Mouse (Mus musculus): ENCODE data around the gene Txndc9. TPM values are rescaled to one million over a fixed set of nuclear protein-coding genes. Genes with fewer than 3 reads are reported as not detected.
"Not testable (repeated sequence)": the region's sequence is repeated elsewhere in the genome, so short reads cannot be mapped to it uniquely, and the experiment has no call there.

The Txndc9 gene
- total and polyA plus RNA-seq, 3 experiments: 65.5 to 102 (median 74.6) TPM

- Histone ChIP-seq H3K27me3 (ENCODE audit: control insufficient read depth in 1 of 2, insufficient read depth in 2 of 2, low read length in 2 of 2) (peaks cover 0 to 1% of the 10 kb centered on the region in 2 experiments; a peak in 1 of 4 replicates), H3K4me3 (ENCODE audit: control insufficient read depth in 1 of 2, insufficient read depth in 1 of 2, low read depth in 2 of 2, low read length in 2 of 2) (no peak overlapping the region), H3K9ac (ENCODE audit: control insufficient read depth, low read depth, low read length, poor library complexity, severe bottlenecking) (no peak overlapping the region), H3K27ac (ENCODE audit: control insufficient read depth, low read depth, low read length) (no peak overlapping the region), H3K79me2 (ENCODE audit: control insufficient read depth, insufficient read depth, low read length, poor library complexity) (no peaks in the 10 kb centered on the region), H3K36me3 (ENCODE audit: control insufficient read depth in 1 of 2, insufficient read depth in 2 of 2, low read length in 2 of 2) (no peaks in the 10 kb centered on the region), H3K9me3 (replicated peaks; ENCODE audit: insufficient read depth, low read length) (no peaks in the 10 kb centered on the region), H3K4me1 (ENCODE audit: control insufficient read depth in 1 of 2, insufficient read depth in 2 of 2, low read length in 2 of 2) (no peaks in the 10 kb centered on the region)
- no peak for DNase-seq (ENCODE audit: low read depth, low spot score)
- no peak for TF ChIP-seq ELF1 (IDR thresholded peaks at IDR 0.05; ENCODE audit: low read depth, low read length)
- no peak for TF ChIP-seq USF1 (IDR thresholded peaks at IDR 0.05; ENCODE audit: low read depth, low read length)
- no peak for TF ChIP-seq MXI1 (IDR thresholded peaks at IDR 0.05; ENCODE audit: low read depth, low read length)
- TF ChIP-seq CHD2 (IDR thresholded peaks at IDR 0.05; ENCODE audit: low read length): no peak
- TF ChIP-seq TBP (IDR thresholded peaks at IDR 0.05; ENCODE audit: low read depth, low read length): no peak
- no peak for TF ChIP-seq JUND (IDR thresholded peaks at IDR 0.05; ENCODE audit: low read depth, low read length)
- TF ChIP-seq CTCF (IDR thresholded peaks at IDR 0.05 in 2 of 3, conservative IDR thresholded peaks at IDR 0.05 in 1 of 3; ENCODE audit: control insufficient read depth in 1 of 3, insufficient read depth in 1 of 3, low read depth in 2 of 3, low read length in 3 of 3, poor library complexity in 1 of 3, severe bottlenecking in 1 of 3): no peak
- no peak for TF ChIP-seq GABPA (IDR thresholded peaks at IDR 0.05; ENCODE audit: low read depth, low read length)
- no peak for TF ChIP-seq POLR2A (IDR thresholded peaks at IDR 0.05; ENCODE audit: control insufficient read depth in 1 of 2, insufficient read depth in 1 of 2, low read depth in 1 of 2, low read length in 2 of 2, poor library complexity in 1 of 2)
- no peak for TF ChIP-seq UBTF (IDR thresholded peaks at IDR 0.05; ENCODE audit: borderline replicate concordance, insufficient read depth, low read depth, low read length)
- TF ChIP-seq ZC3H11A (IDR thresholded peaks at IDR 0.05; ENCODE audit: low read depth, low read length): no peak
- no peak for TF ChIP-seq MYC (IDR thresholded peaks at IDR 0.05; ENCODE audit: low read depth, low read length)
- no peak for TF ChIP-seq MAFK (IDR thresholded peaks at IDR 0.05; ENCODE audit: borderline replicate concordance, low read depth, low read length)
- TF ChIP-seq ETS1 (IDR thresholded peaks at IDR 0.05; ENCODE audit: low read depth, low read length): no peak
- TF ChIP-seq GATA1 (IDR thresholded peaks at IDR 0.05; ENCODE audit: low read depth, low read length): no peak
- TF ChIP-seq MEF2A (IDR thresholded peaks at IDR 0.05; ENCODE audit: extremely low read depth, insufficient replicate concordance, low read depth, low read length, poor library complexity, severe bottlenecking): no peak
- TF ChIP-seq USF2 (IDR thresholded peaks at IDR 0.05; ENCODE audit: borderline replicate concordance in 1 of 2, insufficient read depth in 1 of 2, low read depth in 1 of 2, low read length in 2 of 2): no peak
- no peak for TF ChIP-seq TAL1 (IDR thresholded peaks at IDR 0.05; ENCODE audit: low read length)
Observed at GRCm38 (mm10) chr1:37977303-37977702, 20.4 kb downstream of the Txndc9 start.

- not testable (repeated sequence) for H3K9me3 ChIP-seq (replicated peaks; ENCODE audit: insufficient read depth, low read length); H3K9ac ChIP-seq (ENCODE audit: control insufficient read depth, low read depth, low read length, poor library complexity, severe bottlenecking); H3K36me3 ChIP-seq (ENCODE audit: control insufficient read depth in 1 of 2, insufficient read depth in 2 of 2, low read length in 2 of 2); H3K79me2 ChIP-seq (ENCODE audit: control insufficient read depth, insufficient read depth, low read length, poor library complexity); H3K4me3 ChIP-seq (ENCODE audit: control insufficient read depth in 1 of 2, insufficient read depth in 1 of 2, low read depth in 2 of 2, low read length in 2 of 2); DNase-seq (ENCODE audit: low read depth, low spot score); H3K27me3 ChIP-seq (ENCODE audit: control insufficient read depth in 1 of 2, insufficient read depth in 2 of 2, low read length in 2 of 2); H3K27ac ChIP-seq (ENCODE audit: control insufficient read depth, low read depth, low read length); H3K4me1 ChIP-seq (ENCODE audit: control insufficient read depth in 1 of 2, insufficient read depth in 2 of 2, low read length in 2 of 2)
Observed at GRCm38 (mm10) chr1:37976666-37977065, 21.0 kb downstream of the Txndc9 start.

All from MEL (cell line).